Mouse (Mus musculus) 3134 (cell line): ENCODE data around the gene Polr2j.
"Not testable (repeated sequence)": the region's sequence is repeated elsewhere in the genome, so short reads cannot be mapped to it uniquely, and the experiment has no call there.

Experiments
- DNase-seq: peaks from one replicate; pipeline ENCODE4 v3.0.0-alpha.2; 2011; ENCODE audit warnings: low spot score; ENCODE audit not compliant: insufficient read length; ENCODE audit errors: extremely low read depth

Gene Polr2j

DNA sequence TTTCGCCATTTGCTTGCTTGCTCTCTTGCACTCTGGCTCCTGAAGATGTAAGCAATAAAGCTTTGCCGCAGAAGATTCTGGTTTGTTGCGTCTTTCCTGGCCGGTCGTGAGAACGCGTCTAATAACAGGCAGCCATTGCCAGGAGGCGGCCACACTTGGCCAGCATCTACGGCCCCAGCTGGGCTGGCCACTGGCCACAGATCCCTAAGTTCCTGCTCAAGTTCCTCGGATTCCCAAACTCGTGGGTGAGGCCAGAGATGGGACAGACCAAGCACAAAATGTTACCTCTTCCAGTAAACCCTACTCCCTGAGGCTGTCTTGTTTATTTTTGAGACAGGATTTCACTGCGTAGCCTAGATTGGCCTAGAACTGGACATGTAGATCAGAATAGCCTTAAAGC lies 43.7 kb downstream of the Polr2j start:
- DNase-seq, result not testable (repeated sequence)

DNA sequence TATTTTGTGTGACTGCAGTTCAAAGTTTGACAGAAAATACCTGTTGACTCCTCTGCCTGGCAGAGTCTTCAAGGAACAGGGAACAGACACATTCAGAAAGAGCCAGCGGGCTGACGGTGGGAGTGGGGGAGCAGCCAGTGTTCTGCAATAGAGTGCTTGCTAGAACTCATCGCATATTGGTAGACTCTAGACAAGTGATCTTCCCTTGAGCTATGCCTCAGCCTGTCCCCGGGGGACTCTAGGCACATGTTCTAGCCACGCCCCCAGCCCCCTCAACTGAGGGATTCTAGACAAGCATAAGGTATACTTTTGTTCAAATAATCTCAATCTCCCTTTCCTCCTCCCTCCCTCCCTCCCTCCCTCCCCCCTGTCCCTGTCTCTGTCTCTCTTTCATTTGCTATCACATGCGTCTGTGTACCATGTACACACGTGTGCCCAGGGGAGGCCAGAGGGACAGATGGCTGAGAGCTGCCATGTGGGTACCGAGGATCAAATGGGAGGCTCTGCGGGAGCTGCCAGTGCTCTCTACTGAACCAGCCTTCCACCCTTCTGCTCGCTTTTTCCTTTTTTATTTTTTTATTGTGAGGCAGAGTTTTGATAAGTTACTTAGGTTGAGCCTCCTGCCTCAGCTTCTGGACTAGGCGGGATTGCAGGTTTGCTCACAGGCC lies 47.5 kb downstream of the Polr2j start:
- DNase-seq, result no peak

DNA sequence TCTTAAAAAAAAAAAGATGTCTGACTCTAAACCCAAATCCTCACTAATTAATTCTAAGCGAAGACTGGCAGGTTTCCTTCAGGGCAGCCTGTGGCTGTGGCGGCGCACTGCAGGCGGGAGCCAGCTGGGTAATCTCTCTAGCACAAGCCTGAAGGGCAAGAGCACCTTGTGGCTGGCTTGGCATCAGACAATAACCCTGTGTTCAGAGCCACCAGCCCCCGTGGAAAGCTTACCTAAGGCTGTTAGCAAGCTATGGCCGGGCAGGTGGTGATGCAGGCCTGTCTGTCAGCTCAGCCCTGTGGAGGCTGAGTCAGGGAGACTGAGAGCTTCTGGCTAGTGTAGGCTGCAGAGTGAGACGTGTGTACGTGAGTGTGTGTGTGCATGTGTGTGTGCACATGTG lies 48.8 kb downstream of the Polr2j start:
- DNase-seq, result no peak

DNA sequence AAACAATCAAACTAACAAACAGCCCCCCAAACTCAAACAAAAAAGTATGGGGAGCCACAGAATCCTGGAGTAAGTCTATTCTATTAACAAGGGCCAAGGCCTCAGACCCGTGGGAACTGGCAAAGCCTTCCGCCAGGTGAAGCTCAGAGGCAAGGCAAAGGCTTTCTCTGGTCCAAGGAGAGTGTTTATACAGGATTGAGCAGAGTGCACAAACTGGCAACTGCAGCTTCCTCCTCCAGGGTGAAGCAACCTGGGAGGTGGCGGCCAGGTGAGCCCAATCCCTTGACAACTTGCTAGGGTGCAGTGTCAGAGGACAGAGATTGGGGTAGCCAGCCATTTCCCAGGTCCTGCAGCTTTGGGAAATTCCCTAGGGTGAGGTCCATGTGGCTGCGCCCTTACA lies 50.9 kb downstream of the Polr2j start:
- DNase-seq, result no peak

DNA sequence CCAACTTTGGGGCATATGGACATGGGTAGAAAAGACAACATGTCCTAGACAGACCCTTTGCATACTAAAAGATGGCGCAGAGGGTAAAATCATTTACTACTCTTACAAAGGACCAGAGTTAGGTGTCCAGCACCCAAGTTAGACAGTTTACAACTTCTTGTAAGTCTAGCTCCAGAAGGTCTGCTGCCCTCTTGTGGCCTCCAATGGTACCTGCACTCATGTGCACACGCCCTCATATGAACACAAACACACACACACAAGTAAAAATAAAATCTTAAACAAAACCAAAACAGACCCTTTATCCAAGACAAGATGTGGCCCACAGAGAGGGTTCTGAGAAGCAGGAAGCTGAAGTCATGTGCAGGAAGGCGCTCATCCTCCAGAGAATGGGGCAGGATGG lies 51.6 kb downstream of the Polr2j start:
- DNase-seq, result no peak

DNA sequence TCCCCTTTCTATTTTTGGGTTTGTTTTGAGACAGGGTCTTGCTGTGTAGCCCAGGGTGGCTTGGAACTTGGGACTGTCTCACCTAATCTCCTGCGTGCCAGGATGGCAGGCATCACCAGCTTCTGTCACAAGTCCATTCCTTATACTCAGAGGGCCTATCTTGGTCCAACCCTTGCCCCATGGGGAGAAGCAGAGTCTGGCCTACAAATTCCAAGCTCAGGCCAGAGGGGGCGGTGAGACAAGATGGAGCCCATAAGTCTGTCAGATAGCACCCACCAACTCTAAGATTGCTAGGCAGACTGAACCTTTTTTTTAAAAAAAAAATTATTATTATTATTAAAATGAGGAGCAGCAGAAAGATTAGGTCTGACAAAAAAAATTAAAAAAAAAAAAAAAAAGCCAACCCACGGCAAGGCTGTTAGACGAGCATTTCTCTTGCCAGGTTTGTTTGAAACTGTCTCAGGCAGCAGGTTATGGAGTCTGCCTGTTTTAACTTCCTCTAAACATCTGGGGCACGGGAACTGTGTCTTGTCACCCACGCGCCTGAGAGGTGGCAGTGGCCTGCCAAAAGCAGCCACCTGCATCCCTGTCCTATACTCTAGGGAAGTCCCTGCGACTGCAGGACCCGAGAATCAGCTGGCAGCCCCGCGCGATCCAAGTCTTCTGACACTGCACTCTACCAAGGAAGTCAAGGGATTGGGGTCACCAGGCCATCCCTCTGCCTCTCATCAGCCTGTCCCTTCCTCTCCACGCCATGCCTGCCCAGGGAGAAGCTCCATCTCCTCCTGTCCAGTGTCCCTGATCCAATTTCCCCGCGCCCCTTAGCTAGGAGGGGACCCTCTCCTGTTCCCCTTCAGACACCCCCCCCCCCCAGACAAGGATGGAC lies 53.4 kb downstream of the Polr2j start:
- DNase-seq, result peak; percentile 80

DNA sequence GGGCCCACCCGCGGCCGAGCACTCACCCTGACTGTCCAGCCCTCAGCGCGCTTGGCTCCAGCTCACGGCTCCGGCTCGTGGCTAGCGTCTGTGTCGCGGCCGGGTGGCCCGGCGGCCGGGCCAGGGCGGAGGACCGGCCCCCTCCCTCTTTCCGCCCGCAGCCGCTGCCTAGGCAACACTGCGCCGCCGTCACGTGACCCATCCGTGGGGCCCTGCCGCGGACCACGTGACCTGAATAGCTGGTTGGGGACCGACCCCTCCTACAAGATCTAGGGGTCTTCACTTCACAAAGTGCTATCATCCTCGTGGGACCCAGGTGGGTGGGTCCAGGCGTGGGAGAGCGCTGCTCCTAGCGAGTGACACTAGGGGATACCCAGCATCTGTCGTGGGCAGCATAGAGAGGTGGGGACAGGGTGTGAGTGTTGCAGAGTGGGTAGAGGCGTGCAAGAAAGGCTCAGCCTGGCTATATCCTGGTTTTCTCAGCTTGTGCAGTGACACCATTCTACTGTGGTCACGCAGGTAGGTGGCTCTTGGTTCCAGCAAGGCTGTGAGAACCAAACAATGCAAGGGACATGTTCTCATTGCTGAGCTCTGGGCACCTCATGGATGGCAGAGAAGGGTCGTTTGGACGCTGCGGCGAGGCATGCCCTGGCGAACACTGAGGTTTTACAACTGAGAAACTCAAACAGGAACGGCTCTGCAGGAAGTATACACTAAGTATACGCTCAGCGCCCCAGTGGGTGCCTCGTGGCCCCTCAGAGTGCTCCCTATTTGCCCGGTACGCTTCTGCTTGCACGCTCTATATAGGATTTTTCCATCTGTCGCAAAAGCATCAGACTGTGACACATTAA lies 54.3 kb downstream of the Polr2j start, which contains the start of gene Orai2:
Gene Orai2 (minus strand): TSS at position 202 of the 851 bp plus-strand sequence.
- peak; percentile 86 for DNase-seq

DNA sequence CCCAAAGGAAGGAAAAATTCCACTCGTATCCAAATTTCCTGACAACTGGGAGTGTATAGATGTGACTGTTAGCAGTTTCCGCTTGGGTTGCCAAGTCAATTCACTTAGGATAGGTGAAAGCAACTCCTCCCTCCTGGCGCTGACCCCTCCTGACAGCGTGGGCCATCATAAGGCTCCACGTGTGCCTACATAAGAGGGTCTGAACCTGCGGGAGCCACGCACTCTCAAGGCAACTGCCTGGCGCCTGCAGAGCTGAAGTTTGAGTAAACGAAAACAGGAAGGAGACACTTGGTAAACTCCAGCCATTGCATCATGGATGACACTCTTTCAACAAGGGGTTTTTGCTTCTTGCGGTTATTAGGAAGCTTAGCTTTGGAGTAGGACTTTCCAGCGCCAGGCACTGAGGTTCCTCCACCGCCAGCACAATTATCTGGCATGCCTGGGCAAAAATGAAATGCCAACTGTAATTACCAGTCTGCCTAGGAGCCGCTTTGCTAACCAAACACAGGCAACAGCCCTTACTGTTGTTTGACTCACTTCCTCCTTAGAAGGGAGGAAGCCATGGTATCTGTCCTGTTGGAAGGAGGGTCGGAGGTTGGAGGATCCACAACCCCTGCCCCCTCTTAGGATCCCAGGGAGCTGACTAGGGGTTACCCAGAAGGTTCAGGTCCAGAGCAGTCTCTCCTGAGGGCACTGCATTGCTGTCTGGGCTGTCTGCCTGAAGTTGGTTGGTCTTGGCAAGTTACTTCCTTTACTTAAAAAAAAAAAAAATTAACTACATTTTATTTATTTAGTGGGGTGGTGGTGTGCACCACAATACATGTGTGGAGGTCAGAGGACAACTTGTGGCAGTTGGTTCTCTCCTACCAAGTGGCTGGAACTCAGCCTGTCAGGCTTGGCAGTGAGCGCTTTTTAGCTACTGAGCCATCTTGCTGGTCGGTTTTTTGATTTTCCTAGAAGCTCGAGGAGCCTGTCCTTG lies 55.2 kb downstream of the Polr2j start:
- DNase-seq, result peak; percentile 74
